Mouse (Mus musculus): ENCODE measurements around the gene Csdc2. TPM values are rescaled to one million over a fixed set of nuclear protein-coding genes. Genes with fewer than 3 reads are reported as not detected.
"Not testable (repeated sequence)": the region's sequence is repeated elsewhere in the genome, so short reads cannot be mapped to it uniquely, and the experiment has no call there.

Csdc2 gene
- polyA plus RNA-seq, 1 experiment from 2014 or later: 20.9 TPM

- H3K27me3 ChIP-seq (replicated peaks; ENCODE audit: control insufficient read depth, insufficient read depth, low read length): no peaks in the 10 kb centered on the region
- 97% methylated on average over 2 of the region's 2 CpGs for WGBS
- no peaks in the 10 kb centered on the region for H3K9me3 ChIP-seq (ENCODE audit: control insufficient read depth, low read length)
- DNase-seq (ENCODE audit: low spot score) (no peak), ATAC-seq (ENCODE audit: low read depth) (no peak)
- H3K4me2 ChIP-seq (ENCODE audit: low read depth, low read length): no peak overlapping the region
- H3K27ac ChIP-seq (replicated peaks; ENCODE audit: low read depth, low read length): no peak overlapping the region
- H3K4me3 ChIP-seq (ENCODE audit: low read depth, low read length): no peak overlapping the region
- H3K9ac ChIP-seq (ENCODE audit: low read depth, low read length): no peak overlapping the region
- H3K4me1 ChIP-seq (ENCODE audit: control insufficient read depth, insufficient read depth, low read length): no peaks in the 10 kb centered on the region
- H3K36me3 ChIP-seq (ENCODE audit: control insufficient read depth, insufficient read depth, low read length): peaks cover 72% of the 10 kb centered on the region
Measured at GRCm38 (mm10) chr15:81898751-81899150, 37.8 kb upstream of the Csdc2 start.

GRCm38 (mm10) chr15:81904939-81905338, 31.6 kb upstream of the Csdc2 start:
- Histone ChIP-seq H3K4me1 (ENCODE audit: control insufficient read depth, insufficient read depth, low read length) (no peaks in the 10 kb centered on the region), H3K4me2 (ENCODE audit: low read depth, low read length) (no peak overlapping the region), H3K27ac (replicated peaks; ENCODE audit: low read depth, low read length) (no peak overlapping the region), H3K9ac (ENCODE audit: low read depth, low read length) (no peak overlapping the region), H3K4me3 (ENCODE audit: low read depth, low read length) (no peak overlapping the region), H3K36me3 (ENCODE audit: control insufficient read depth, insufficient read depth, low read length) (peaks cover 89% of the 10 kb centered on the region), H3K27me3 (replicated peaks; ENCODE audit: control insufficient read depth, insufficient read depth, low read length) (no peaks in the 10 kb centered on the region), H3K9me3 (ENCODE audit: control insufficient read depth, low read length) (no peaks in the 10 kb centered on the region)
- WGBS: 41% methylated on average over 2 of the region's 2 CpGs
- peak; percentile 54 for DNase-seq (ENCODE audit: low spot score)
- no peak for ATAC-seq (ENCODE audit: low read depth)

- no peaks in the 10 kb centered on the region for H3K9me3 ChIP-seq (ENCODE audit: control insufficient read depth, low read length)
- no peak for ATAC-seq (ENCODE audit: low read depth)
- H3K27me3 ChIP-seq (replicated peaks; ENCODE audit: control insufficient read depth, insufficient read depth, low read length): no peaks in the 10 kb centered on the region
- H3K27ac ChIP-seq (replicated peaks; ENCODE audit: low read depth, low read length): no peak overlapping the region
- no peak overlapping the region for H3K4me3 ChIP-seq (ENCODE audit: low read depth, low read length)
- H3K36me3 ChIP-seq (ENCODE audit: control insufficient read depth, insufficient read depth, low read length): peaks cover 96% of the 10 kb centered on the region
- no peak overlapping the region for H3K4me2 ChIP-seq (ENCODE audit: low read depth, low read length)
- WGBS: 91% methylated on average over 8 of the region's 8 CpGs
- no peaks in the 10 kb centered on the region for H3K4me1 ChIP-seq (ENCODE audit: control insufficient read depth, insufficient read depth, low read length)
- no peak for DNase-seq (ENCODE audit: low spot score)
- no peak overlapping the region for H3K9ac ChIP-seq (ENCODE audit: low read depth, low read length)
Measured at GRCm38 (mm10) chr15:81907953-81908352, 28.6 kb upstream of the Csdc2 start.

- not testable (repeated sequence) for H3K9me3 ChIP-seq (ENCODE audit: control insufficient read depth, low read length); H3K9ac ChIP-seq (ENCODE audit: low read depth, low read length); H3K4me3 ChIP-seq (ENCODE audit: low read depth, low read length); DNase-seq (ENCODE audit: low spot score); H3K4me2 ChIP-seq (ENCODE audit: low read depth, low read length); H3K27me3 ChIP-seq (replicated peaks; ENCODE audit: control insufficient read depth, insufficient read depth, low read length); H3K4me1 ChIP-seq (ENCODE audit: control insufficient read depth, insufficient read depth, low read length); H3K27ac ChIP-seq (replicated peaks; ENCODE audit: low read depth, low read length); ATAC-seq (ENCODE audit: low read depth)
- WGBS: 84% methylated on average over 4 of the region's 4 CpGs
- peaks cover 96% of the 10 kb centered on the region for H3K36me3 ChIP-seq (ENCODE audit: control insufficient read depth, insufficient read depth, low read length)
Measured at GRCm38 (mm10) chr15:81908767-81909166, 27.8 kb upstream of the Csdc2 start.

DNA sequence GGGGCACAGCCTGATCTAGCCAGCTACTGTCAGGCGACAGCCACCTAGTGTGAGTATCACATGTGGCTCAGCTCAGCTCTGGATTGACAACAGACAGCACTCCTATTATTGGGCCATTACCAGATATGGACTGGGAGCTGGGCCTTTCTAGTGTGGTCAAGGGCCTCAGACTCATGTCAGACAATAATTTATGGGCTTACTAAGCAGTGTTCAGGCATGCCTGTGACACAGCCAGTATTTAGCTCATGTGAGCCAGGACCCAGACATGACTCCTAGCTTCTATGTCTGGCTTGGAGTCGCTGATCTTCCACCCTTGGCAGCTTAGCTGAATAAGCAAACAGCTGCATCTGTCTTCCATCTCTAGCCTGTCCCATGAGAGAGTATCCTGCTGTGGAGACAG, 24.1 kb upstream of the Csdc2 start:
- no peak for ATAC-seq (ENCODE audit: low read depth)
- H3K9me3 ChIP-seq (ENCODE audit: control insufficient read depth, low read length): no peaks in the 10 kb centered on the region
- peaks cover 94% of the 10 kb centered on the region for H3K36me3 ChIP-seq (ENCODE audit: control insufficient read depth, insufficient read depth, low read length)

GRCm38 (mm10) chr15:81914668-81915067, 21.9 kb upstream of the Csdc2 start:
- Histone ChIP-seq H3K9me3 (ENCODE audit: control insufficient read depth, low read length) (no peaks in the 10 kb centered on the region), H3K27ac (replicated peaks; ENCODE audit: low read depth, low read length) (no peak overlapping the region), H3K4me1 (ENCODE audit: control insufficient read depth, insufficient read depth, low read length) (no peaks in the 10 kb centered on the region), H3K4me2 (ENCODE audit: low read depth, low read length) (no peak overlapping the region), H3K36me3 (ENCODE audit: control insufficient read depth, insufficient read depth, low read length) (peaks cover 76% of the 10 kb centered on the region), H3K4me3 (ENCODE audit: low read depth, low read length) (no peak overlapping the region), H3K27me3 (replicated peaks; ENCODE audit: control insufficient read depth, insufficient read depth, low read length) (no peaks in the 10 kb centered on the region), H3K9ac (ENCODE audit: low read depth, low read length) (no peak overlapping the region)
- ATAC-seq (ENCODE audit: low read depth): no peak
- DNase-seq (ENCODE audit: low spot score): no peak
- 83% methylated on average over 5 of the region's 5 CpGs for WGBS

More for the DNA sequence above, 24.1 kb upstream of the Csdc2 start:
- no peak overlapping the region for H3K4me2 ChIP-seq (ENCODE audit: low read depth, low read length)
- H3K4me3 ChIP-seq (ENCODE audit: low read depth, low read length): no peak overlapping the region
- no peak overlapping the region for H3K9ac ChIP-seq (ENCODE audit: low read depth, low read length)
- no peak overlapping the region for H3K27ac ChIP-seq (replicated peaks; ENCODE audit: low read depth, low read length)
- no peak for DNase-seq (ENCODE audit: low spot score)
- WGBS: 68% methylated on average over 2 of the region's 2 CpGs
- no peaks in the 10 kb centered on the region for H3K4me1 ChIP-seq (ENCODE audit: control insufficient read depth, insufficient read depth, low read length)
- H3K27me3 ChIP-seq (replicated peaks; ENCODE audit: control insufficient read depth, insufficient read depth, low read length): no peaks in the 10 kb centered on the region

DNA sequence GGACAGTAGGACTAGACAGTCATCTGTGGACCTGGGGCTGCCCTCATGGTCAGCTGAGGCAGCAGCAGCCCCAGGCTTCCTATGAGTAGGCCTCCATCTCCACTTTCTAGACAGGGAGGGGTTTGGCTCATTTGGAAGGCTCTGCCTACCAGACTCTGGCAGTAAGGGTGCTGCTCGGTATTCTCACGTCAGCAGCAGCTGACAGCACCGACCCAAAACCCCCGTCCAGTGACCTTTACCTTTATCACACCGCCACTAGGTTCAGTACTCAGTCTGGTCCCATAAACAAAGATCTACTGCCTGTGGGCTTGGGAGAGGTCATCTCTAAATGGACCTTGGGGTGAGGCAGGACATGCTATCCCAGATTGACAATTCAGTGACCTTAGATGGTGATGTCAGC, 20.9 kb upstream of the Csdc2 start:
- H3K4me2 ChIP-seq (ENCODE audit: low read depth, low read length): no peak overlapping the region
- ATAC-seq (ENCODE audit: low read depth) (no peak), DNase-seq (ENCODE audit: low spot score) (no peak)
- H3K4me1 ChIP-seq (ENCODE audit: control insufficient read depth, insufficient read depth, low read length): no peaks in the 10 kb centered on the region
- H3K9me3 ChIP-seq (ENCODE audit: control insufficient read depth, low read length): no peaks in the 10 kb centered on the region
- no peaks in the 10 kb centered on the region for H3K27me3 ChIP-seq (replicated peaks; ENCODE audit: control insufficient read depth, insufficient read depth, low read length)
- no peak overlapping the region for H3K27ac ChIP-seq (replicated peaks; ENCODE audit: low read depth, low read length)
- H3K36me3 ChIP-seq (ENCODE audit: control insufficient read depth, insufficient read depth, low read length): peaks cover 66% of the 10 kb centered on the region
- no peak overlapping the region for H3K4me3 ChIP-seq (ENCODE audit: low read depth, low read length)
- WGBS: 79% methylated on average over 5 of the region's 5 CpGs
- H3K9ac ChIP-seq (ENCODE audit: low read depth, low read length): no peak overlapping the region

- Histone ChIP-seq H3K36me3 (ENCODE audit: control insufficient read depth, insufficient read depth, low read length) (peaks cover 50% of the 10 kb centered on the region), H3K4me2 (ENCODE audit: low read depth, low read length) (no peak overlapping the region)
- ATAC-seq (ENCODE audit: low read depth): no peak
Measured at GRCm38 (mm10) chr15:81917201-81917600, 19.4 kb upstream of the Csdc2 start.

DNA sequence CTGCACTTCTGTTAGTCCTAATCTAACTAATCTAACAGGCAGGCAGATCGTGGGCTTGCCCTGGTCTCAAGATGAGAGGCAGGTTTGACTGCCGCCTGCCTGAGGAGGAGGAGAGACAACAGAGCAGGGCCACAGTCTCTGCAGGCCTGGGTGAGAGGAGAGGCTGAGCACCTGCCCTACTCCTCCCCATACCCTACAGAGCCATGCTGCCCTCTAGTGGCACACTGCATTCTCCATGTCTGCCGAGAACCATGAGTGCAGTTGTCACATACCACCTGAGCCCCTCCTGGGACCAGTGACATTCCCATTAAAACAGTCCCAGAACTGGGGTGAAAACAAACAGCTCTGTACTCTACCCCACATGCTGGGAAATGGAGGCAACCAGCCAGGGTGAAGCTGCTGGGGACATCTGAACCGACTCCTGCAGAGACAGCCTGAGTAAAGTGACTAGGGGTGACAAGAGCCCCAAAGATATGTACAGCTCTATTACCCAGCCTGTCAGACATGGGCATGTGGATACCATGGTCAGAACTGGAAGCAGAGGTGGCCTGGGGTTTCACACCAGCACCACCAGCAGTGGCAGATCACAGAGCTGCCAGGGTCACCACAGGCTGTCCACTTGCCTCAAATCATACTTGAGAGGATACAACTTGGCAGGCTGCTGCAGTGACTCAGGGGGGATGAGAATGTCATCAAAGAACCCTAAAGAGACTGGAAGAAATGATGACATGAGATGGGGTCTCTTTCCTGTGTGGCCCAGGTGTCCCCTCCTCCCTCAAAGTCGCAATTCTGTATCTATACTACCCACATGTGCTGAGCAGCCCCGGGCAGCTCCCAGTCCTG, 18.7 kb upstream of the Csdc2 start:
- Histone ChIP-seq H3K36me3 (ENCODE audit: control insufficient read depth, insufficient read depth, low read length) (peaks cover 44% of the 10 kb centered on the region), H3K9me3 (ENCODE audit: control insufficient read depth, low read length) (no peaks in the 10 kb centered on the region), H3K27ac (replicated peaks; ENCODE audit: low read depth, low read length) (no peak overlapping the region), H3K27me3 (replicated peaks; ENCODE audit: control insufficient read depth, insufficient read depth, low read length) (no peaks in the 10 kb centered on the region), H3K4me3 (ENCODE audit: low read depth, low read length) (no peak overlapping the region), H3K4me1 (ENCODE audit: control insufficient read depth, insufficient read depth, low read length) (no peaks in the 10 kb centered on the region), H3K9ac (ENCODE audit: low read depth, low read length) (no peak overlapping the region), H3K4me2 (ENCODE audit: low read depth, low read length) (no peak overlapping the region)
- DNase-seq (ENCODE audit: low spot score) (peak; percentile 48), ATAC-seq (ENCODE audit: low read depth) (peak; percentile 73)
- 59% methylated on average over 6 of the region's 6 CpGs for WGBS

More at GRCm38 (mm10) chr15:81917201-81917600, 19.4 kb upstream of the Csdc2 start:
- Histone ChIP-seq H3K9me3 (ENCODE audit: control insufficient read depth, low read length) (no peaks in the 10 kb centered on the region), H3K4me1 (ENCODE audit: control insufficient read depth, insufficient read depth, low read length) (no peaks in the 10 kb centered on the region), H3K27me3 (replicated peaks; ENCODE audit: control insufficient read depth, insufficient read depth, low read length) (no peaks in the 10 kb centered on the region), H3K27ac (replicated peaks; ENCODE audit: low read depth, low read length) (no peak overlapping the region), H3K9ac (ENCODE audit: low read depth, low read length) (no peak overlapping the region), H3K4me3 (ENCODE audit: low read depth, low read length) (no peak overlapping the region)
- no peak for DNase-seq (ENCODE audit: low spot score)
- 83% methylated on average over 12 of the region's 12 CpGs for WGBS
